Mouse (Mus musculus) neural tube, embryonic 13.5 days (tissue): ENCODE data around the gene Gm3526. TPM values are rescaled to one million over a fixed set of nuclear protein-coding genes. Genes with fewer than 3 reads are reported as not detected.
"Not testable (repeated sequence)": the region's sequence is repeated elsewhere in the genome, so short reads cannot be mapped to it uniquely, and the experiment has no call there.

Source experiments
- ATAC-seq: fragments of 200-750 bp; cut with Nextera tagmentation; 2 replicates; pipeline ENCODE4 v1.8.0; 2017; ENCODE audit warnings: low read depth, mild to moderate bottlenecking, moderate TSS enrichment, moderate library complexity
- H3K27ac ChIP-seq: fragments of 300-500 bp; sonication (generic); replicated peaks from 2 replicates; pipeline ENCODE4 v1.5.1; 2015; ENCODE audit warnings: moderate library complexity, mild to moderate bottlenecking, inconsistent platforms
- H3K27me3 ChIP-seq: fragments of 300-500 bp; sonication (generic); 2 replicates; pipeline ENCODE4 v1.6.1; 2015; ENCODE audit warnings: mild to moderate bottlenecking, inconsistent platforms
- H3K36me3 ChIP-seq: fragments of 300-500 bp; sonication (generic); 2 replicates; pipeline ENCODE4 v1.6.1; 2015; ENCODE audit warnings: mild to moderate bottlenecking, inconsistent platforms
- H3K4me1 ChIP-seq: fragments of 300-500 bp; sonication (generic); replicated peaks from 2 replicates; pipeline ENCODE4 v1.6.1; 2015; ENCODE audit warnings: inconsistent platforms
- H3K4me2 ChIP-seq: fragments of 300-500 bp; sonication (generic); 2 replicates; pipeline ENCODE4 v1.6.1; 2015; ENCODE audit warnings: inconsistent platforms, mild to moderate bottlenecking, moderate library complexity
- H3K4me3 ChIP-seq: fragments of 300-500 bp; sonication (generic); 2 replicates; pipeline ENCODE4 v1.5.1; 2015; ENCODE audit warnings: mild to moderate bottlenecking, inconsistent platforms
- H3K9ac ChIP-seq: fragments of 300-500 bp; sonication (generic); 2 replicates; pipeline ENCODE4 v1.6.1; 2015; ENCODE audit warnings: moderate library complexity, mild to moderate bottlenecking, inconsistent platforms
- H3K9me3 ChIP-seq: fragments of 300-500 bp; sonication (generic); 2 replicates; pipeline ENCODE4 v1.6.1; 2016; ENCODE audit warnings: inconsistent platforms
- WGBS: fragments of 180-500 bp; shearing (Covaris S2); methylation state at CpG from one replicate; pipeline ENCODE4 v1.1.7; 2015; 5-methylcytosine and 5-hydroxymethylcytosine counted together
- polyA plus RNA-seq: library from polyadenylated mRNA; unstranded; fragments of >200 nt; fragmentation: Nextera tagmentation; extraction: Ambion mirVana; gene quantifications from 2 replicates; pipeline ENCODE4 v1.2.1, GENCODE M21; 2015

Gm3526 gene
- not detected in 2 replicates for polyA plus RNA-seq

DNA sequence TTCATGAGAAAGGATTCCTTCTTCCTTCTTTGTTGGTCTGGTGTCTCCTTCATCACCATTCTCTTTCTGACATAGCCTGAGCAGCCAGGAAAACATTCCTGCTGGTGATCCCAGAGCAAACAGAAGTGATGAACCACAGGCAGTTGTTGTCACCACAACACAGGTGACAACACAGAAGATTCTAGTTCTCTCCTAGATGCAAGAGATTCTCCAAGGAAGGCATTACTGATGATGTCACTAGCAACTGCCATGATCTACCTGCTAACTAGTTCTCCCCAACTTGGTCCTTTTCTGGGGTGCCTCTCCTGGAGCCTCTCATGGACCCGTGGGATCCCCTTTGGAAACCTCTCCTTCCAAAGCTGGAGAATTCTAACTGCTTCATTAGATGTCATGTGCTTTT lies at the start of gene Gm3526:
Gm3526 (minus strand) TSS at position 101 of the 400 bp plus-strand sequence.
- not testable (repeated sequence) for H3K9me3 ChIP-seq, H3K9ac ChIP-seq, ATAC-seq, H3K4me1 ChIP-seq, H3K36me3 ChIP-seq, H3K4me3 ChIP-seq, H3K27me3 ChIP-seq, H3K27ac ChIP-seq, H3K4me2 ChIP-seq
- WGBS: no CpG with 5 or more reads among the region's 1 CpGs

Other genes starting within 250 kb of the Gm3526 start
- gene Gm3298, start 244.7 kb downstream of the Gm3526 start, polyA plus RNA-seq: 1.8 TPM in 1 of 2 replicates, not detected in the other
- not detected in 2 replicates for gene 4930555G01Rik, start 210.0 kb downstream of the Gm3526 start, polyA plus RNA-seq
- gene Gm8281, start 189.5 kb downstream of the Gm3526 start, polyA plus RNA-seq: 6.8 and 6.9 TPM in 2 replicates
- not detected in 2 replicates for gene Gm8279, start 129.1 kb downstream of the Gm3526 start, polyA plus RNA-seq
- not detected in 2 replicates for gene Gm3317, start 96.0 kb downstream of the Gm3526 start, polyA plus RNA-seq
- not detected in 2 replicates for gene Gm8271, start 74.8 kb downstream of the Gm3526 start, polyA plus RNA-seq
- not detected in 2 replicates for gene Gm3542, start 74.3 kb upstream of the Gm3526 start, polyA plus RNA-seq
- 0.68 and 0.77 TPM in 2 replicates for gene Gm3500, start 128.5 kb upstream of the Gm3526 start, polyA plus RNA-seq
- 2.2 and 2.6 TPM in 2 replicates for gene Gm3194, start 194.9 kb upstream of the Gm3526 start, polyA plus RNA-seq
- not detected in 2 replicates for gene Gm8246, start 217.2 kb upstream of the Gm3526 start, polyA plus RNA-seq
- not detected in 2 replicates for gene Gm3187, start 223.6 kb upstream of the Gm3526 start, polyA plus RNA-seq
- 11.2 and 11.7 TPM in 2 replicates for gene Gm3488, start 241.1 kb upstream of the Gm3526 start, polyA plus RNA-seq